Mouse (Mus musculus): ENCODE results near the gene Ttc22.
A peak's percentile ranks its signal among the peaks of the same experiment; 100 is the strongest.

The Ttc22 gene

DNA sequence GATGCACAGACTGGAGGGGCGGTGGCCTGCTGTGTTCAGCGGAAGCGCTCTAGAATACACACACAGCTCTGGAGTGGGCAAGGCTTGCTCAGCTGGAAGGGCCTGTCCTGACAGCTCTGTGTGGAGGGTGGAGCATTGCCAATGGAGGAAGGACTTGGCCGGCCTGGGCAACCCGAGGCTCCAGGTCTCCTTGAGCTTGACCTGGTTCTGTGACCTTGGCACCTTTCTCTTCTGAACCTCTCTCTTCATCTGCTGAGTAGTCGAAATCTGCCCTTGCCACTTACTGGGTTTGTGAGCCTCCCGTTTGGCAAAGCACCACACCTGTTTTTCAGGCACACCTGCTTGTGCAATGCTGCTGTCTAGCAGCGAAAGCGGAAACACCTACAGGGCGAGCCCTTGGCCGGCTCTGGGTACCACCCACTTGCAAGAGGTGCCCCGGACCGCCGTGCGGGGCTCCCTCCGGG, at the start of gene Ttc22:
TSS of gene Ttc22 (plus strand) at position 403 of the 464 bp plus-strand sequence.
- peak in 1 of 2 experiments; percentile 31 for DNase-seq (ENCODE audit: low spot score in 2 of 2)

DNA sequence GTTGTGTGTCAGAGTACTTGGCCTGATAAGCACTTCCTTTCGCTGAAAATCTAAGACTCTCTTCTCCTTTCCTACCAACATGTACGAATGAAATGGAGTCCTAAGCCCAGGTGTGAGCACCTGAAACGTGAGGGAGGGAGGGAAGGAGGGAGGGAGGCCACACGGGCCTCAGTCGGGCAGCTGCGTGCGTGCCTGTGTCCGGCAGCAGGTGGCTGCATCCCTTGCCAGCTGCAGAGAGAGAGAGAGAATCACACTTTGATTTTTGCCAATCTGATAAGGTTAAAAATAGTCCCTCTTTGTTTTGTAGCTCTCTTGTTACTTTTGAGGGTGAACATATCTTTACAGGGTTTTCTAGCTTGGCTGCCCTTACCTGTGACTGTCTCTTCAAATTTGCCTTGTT, 47.2 kb upstream of the Ttc22 start:
- DNase-seq (ENCODE audit: low spot score in 2 of 2): no peak

DNA sequence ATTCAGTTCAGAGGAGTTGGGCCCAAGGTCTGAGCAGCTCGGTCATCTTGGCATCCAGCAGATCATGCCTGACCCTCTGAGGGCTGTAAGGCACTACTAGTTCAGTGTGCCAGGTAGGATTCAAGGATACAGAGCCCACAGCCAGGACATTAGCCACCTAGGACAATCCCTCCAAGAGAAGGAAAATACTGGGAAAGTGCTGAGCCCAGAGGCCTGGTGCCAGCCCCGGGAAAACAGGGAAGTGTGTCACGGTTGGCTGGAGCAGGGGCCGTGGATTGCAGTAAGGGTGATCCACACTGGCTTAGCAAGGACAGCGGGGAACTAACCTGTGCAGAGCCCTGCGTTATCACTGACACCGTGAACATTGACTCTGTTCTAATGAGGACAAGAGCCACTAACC, 44.7 kb upstream of the Ttc22 start:
- DNase-seq (ENCODE audit: low spot score in 2 of 2): no peak

DNA sequence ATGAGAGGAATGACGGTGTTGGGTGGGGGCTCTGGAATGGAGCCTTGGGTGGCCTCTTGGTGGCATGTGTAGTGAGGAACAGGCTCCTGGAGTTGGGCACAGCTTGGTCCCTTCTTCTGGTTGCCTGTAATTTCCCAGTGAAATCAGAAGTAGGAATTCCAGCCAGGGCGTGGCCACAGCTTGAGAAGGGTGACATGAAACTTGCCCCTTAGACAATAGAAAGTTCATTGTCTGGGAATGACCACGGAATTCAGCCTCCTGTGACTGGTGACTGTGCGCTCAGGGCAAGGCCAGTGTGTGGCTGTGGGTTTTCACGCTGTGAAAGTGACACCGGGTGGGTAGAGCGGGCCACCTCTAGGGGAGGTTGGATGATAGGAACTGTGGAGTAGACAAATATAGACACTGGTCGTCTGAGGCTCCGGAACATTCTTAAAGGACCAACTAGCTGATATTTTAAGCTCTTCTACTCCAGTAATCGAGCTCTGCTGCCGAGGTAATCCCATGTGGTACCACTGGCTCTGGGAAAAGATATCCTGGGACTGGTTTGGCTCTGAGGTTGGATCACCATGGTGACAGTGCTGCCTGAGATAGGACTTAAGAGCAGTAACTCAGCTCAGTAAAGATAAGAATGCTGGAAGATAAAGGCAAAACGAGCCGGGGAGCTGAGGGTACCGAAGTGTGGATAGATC, 40.9 kb upstream of the Ttc22 start:
- DNase-seq (ENCODE audit: low spot score in 2 of 2): no peak

DNA sequence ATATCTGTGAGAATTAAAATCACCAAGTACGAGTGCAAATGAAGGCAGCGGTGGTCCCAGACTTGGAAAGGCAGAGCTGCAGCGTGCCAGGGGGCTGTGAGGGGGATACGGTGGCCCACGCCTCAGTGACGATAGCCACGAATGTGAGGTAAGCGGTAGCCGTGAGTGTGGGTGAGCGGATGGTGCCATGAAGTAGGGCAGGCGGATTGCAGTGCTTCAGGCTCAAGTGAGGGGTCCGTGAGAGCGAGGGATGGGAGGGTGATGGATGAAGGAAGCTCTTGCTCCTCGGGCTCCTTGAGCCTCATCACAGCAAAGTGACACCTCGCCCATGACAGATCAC, 40.4 kb upstream of the Ttc22 start:
- DNase-seq (ENCODE audit: low spot score in 2 of 2): no peak

DNA sequence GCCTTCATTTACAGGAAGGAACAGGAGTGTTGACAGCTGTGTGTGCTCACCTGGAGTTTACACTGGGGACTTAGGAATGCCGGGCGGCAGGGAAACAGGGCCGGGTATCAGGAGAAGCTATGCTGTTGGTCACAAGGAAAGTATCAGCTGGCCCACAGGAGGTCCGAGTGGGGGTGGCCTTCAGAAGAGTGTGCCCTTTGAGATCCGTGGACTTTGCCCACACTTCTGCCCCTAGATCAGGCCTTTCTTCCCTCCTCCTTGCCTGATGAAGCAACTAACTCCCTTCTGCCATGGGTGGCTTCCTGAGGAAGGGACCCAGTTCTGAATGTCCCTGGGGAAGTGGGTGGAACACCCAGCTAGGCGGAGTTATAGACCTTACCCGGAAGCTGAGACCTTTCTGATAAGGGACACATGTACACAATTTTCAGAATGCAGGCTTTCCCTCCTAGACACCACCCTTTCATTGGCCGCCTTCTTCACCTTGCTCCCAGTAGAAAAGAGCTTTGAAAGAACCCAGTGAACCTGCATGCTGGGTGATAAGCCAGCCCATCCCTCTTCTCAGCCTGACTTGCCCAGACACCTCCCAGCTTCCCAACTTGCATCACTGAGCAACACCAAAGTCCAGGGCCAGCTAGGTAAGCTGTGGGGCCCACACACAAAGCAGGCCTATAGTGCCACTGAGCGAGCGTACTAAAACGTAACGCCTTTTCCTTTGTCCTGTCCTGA, 39.6 kb upstream of the Ttc22 start:
- DNase-seq (ENCODE audit: low spot score in 2 of 2): no peak

DNA sequence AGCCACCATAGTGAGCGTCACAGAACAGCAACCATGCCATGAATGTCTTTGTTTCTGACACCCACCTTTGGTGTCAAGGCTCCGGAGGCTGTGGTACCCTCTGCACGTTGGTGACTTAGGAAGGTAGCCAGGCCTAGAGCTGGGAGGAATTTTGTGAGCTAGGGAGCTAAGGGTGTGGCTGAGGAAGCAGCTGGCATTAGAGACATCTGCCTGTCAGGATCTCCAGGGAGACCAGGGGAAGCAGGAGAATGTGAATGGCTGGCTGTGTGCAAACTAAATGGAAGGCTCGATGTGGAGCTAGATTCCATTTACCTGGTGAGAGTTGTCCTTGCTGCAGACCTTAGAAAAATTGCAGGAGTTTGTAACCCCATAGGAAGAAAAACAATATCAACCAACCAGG, 37.6 kb upstream of the Ttc22 start:
- no peak for DNase-seq (ENCODE audit: low spot score in 2 of 2)

DNA sequence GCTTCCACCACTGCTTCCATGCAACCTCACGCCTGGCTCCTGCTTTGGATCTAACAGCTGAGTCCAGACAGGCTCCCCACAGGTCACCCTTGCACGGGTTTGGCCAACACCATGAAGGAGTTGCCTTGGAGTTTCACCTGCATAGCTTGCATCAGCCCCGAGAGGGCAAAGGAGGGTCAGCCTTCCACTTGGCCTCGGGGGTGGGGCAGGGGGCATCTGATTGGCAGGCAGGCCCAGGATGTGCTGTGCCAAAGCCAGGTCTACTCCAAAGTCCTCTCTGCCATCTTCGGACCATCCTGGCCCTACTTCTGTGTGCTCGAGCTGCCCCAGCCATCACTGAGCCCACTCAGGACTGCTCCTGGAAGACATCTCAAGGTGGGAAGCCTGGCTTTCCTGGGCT, 35.2 kb upstream of the Ttc22 start:
- no peak for DNase-seq (ENCODE audit: low spot score in 2 of 2)

DNA sequence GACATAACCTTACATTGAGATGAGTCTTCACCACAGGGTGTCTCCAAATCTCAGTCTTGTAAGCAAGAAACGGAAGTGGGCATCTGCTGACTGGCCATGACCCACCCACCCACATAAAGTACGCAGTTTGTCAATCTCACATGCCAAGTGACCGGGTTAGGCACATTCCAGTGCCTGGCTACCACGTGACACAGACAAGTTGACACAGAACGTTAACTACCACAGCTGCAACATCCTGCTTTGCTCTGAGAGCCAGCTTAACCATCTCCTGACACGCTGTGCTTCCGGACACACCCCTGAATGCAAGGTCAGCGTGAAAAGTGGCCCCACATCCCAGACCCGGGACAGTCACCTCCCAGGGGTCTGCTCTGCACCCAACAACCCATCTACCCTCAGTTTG, 32.1 kb upstream of the Ttc22 start:
- no peak for DNase-seq (ENCODE audit: low spot score in 2 of 2)

DNA sequence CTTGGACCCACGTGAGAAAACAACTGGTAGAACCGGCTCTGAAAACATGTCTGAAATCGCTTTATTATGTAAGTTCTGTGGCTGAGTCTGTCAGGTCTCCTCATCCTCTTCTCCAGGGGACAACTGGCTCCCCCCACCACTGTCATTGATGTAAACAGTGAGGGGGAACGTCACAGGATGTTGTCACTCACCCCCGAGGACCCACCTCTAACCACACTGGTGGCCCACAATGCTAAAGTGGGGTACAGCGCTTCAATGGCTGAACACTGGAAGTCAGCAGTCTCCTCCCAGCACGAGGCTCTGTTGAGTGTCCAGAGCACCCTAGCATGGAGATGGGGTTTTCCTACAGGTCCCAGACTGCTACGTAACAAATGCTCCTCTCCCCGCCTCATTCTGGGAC, 31.4 kb upstream of the Ttc22 start:
- no peak for DNase-seq (ENCODE audit: low spot score in 2 of 2)

DNA sequence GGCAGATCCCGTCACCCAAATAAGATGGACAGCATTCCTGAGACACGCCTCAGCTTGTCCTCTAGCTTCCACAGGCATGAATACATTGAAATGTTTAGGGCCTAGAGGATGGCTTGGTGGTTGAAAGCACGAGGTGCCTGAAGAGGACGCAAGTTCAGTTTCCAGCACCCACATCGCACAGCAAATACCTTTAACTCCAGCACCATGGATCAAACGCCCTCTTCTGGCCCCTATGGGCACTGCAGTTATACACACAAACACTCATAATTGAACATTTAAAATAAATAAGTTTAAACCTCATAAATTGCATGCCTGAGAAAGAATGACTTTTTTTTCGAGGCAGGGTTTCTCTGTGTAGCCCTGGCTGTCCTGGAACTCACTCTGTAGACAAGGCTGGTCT, 28.6 kb upstream of the Ttc22 start:
- DNase-seq (ENCODE audit: low spot score in 2 of 2): no peak

DNA sequence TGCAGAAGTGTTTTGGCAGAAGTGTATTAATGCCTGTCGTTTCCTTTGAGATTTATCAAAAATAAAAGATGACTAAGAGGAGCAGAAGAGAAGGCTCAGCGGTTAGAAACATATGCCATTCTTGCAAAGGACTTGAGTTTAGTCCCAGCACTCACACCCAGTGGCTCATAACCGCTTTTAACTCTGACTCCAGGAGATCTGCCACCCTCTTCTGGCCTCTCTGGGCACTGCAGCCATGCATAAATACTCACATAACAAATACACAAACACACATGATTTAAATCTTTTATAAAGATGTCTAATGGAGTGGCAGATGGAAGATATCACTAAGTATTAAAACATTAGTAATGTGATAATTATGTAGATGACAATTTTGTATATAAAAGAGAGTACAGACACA, 26.0 kb upstream of the Ttc22 start:
- no peak for DNase-seq (ENCODE audit: low spot score in 2 of 2)

DNA sequence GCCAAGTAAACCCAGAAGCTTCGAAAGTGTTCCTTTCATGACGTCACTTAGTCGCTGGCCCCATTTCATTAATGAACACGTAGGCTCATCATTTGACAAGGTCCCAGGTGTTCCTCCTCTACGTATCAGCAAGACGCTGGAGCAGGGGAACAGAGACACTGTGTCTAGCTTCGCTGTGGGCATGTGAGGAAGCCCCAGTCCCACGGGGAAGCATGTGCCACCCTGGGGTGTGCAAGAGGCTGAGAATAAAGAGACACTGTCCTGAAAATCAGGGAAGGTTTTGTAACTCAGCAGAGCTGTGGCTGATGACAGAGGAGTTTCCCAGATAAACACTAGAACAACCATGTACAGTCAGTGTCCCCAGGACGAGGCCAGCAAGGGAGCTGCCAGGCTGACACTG, 25.2 kb upstream of the Ttc22 start:
- no peak for DNase-seq (ENCODE audit: low spot score in 2 of 2)

DNA sequence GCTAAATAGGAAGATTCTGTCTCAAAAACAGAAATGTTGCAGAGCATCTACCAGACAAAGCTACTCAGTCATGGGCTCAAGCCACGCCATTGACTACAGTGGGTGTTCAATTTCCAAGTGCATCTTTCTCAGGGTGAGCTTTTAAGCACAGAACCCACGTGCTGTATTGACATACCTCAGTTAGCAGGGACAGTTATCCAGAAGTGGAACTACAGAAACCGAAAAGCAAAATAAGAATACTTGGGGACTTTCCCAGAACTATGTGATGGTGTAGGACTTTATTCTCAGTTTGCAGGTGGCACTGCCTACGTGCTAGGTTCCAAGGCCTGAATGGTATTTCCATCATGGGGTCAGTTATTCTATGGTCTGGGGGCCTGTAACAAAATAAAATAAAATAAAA, 24.5 kb upstream of the Ttc22 start:
- DNase-seq (ENCODE audit: low spot score in 2 of 2): no peak

DNA sequence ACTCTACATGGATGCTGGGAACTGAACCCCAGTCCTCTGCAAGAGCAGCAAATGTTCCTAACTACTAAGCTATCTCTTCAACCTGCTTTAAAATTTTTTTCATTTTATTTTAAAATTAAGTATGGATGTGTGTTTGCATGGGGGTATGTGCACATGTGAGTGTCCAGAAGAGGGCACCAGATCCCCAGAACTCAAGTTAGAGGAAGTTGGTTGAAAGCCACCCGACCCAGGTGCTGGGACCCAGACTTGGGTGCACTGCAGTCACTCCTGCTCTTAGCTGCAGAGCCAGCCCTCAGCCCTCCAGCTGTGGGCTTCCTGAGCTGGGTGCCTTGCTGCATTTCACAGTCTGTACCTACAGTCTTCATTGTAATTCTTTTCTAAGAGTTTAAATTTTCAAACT, 22.8 kb upstream of the Ttc22 start:
- DNase-seq (ENCODE audit: low spot score in 2 of 2): no peak

DNA sequence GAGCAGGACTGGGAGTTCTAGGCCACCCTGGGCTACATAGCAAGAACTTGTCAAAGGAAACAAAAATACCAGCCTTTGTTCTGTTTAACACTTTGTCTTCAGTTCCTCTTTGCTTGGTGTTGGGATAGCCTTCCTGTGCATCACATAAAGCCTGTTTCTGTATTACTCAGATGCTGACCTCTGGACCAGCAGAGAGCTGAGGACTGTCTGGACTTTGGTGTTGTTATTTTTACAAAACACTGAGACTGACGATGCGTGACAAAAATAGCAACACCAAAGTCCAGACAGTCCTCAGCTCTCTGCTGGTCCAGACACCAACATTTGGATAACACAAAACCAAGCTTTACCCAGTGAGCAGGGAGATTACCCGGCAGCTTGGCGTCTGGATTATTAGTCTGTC, 21.5 kb upstream of the Ttc22 start:
- DNase-seq (ENCODE audit: low spot score in 2 of 2): no peak

DNA sequence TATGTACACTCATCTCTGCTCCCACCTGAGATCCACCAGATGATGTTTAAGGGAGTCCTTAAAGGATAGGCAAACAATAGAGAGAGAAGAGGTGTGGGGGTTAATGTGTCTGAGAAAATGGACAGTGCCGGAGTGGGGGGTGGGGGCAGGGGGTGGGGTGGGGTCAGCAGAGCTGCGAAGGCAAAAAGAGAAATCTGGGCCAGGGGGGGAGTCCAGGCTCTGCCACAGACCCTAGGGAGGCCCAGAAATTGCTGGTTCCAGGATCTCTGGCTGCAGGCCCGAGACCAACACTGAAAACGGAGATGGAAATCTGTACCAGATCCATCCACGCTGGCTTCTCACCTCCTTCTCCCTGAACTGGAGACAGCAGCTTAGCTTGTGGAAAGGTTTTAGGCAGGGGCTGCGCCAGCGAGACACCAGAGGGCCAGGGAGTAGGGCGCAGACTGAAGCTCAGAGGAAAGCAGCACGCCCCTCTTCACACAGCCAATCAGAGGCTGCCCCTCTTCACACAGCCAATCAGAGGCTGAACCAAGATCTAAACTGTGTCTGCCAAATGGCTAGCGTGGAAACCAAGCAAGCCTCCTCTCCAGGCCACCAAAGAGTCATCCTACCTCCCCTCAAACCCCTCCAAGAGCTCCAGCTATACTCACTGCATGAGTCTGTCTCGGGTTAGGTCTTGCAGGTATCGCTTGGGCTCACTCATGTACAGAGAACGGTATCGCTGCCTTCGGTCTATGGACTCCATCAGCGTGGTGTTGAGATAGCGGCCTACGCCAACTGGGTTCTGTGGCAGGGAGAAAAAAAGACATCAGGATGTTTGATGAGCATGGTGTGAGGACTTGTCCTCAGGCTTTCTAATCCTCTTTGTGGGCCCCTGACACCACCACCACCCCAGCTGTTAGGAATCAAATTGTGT, 15.3 kb upstream of the Ttc22 start:
- no peak for DNase-seq (ENCODE audit: low spot score in 2 of 2)

DNA sequence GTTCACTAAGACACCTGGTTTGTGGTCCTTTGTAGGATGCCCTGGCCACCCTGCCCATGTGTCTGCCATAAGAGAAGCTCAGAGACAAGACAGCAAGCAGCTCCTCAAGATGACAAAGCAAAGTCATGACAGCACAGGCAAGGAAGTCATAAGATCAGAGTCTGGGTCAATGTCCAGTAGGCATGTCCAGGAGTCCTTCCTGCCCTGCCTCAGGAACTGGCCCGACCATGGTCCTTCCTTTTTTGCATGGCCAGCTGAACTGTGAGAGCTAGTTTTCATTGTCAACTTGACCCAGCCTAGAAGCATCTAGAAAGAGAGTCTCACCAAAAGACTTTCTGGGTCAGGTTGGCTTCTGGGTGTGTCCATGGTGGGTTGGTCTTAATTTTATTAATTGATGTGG, 14.3 kb upstream of the Ttc22 start:
- no peak for DNase-seq (ENCODE audit: low spot score in 2 of 2)

DNA sequence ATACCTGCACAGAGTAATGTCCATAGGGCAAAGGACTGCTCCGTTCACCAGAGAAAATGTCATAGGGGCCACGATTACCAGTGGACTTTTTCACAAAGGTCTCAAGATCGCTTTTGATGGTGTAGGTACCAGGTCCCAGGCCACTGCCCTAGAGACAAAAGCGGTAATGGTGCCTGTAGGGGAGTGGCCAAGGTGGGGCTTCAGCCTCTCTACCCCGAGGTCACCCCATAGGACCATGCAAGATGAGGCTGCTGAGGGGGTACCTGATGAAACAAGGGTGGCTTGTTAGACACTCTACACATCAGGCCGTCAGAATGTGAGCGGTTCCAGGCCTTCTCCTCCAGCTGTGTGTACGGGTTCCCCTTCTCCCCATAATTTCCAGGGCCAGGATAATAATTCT, 9.1 kb upstream of the Ttc22 start:
- DNase-seq (ENCODE audit: low spot score in 2 of 2): no peak

DNA sequence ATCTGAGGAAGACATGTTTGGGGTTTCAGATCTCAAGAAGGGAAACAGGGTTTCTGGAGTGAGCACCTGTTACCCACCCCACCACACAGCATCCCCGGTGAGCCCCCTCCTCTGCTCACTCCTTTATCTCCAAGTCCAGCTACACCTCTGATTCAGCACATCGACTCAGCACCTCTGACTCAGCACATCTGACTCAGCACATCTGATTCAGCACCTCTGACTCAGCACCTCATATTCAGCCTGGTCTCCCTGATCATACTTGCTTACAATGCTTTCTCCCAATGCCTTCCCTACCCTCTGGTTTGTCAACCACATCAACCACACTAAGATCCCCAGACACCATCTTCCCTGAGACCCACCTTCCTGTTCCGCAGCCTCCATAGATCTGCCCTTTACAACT, 8.7 kb upstream of the Ttc22 start:
- DNase-seq (ENCODE audit: low spot score in 2 of 2): no peak

DNA sequence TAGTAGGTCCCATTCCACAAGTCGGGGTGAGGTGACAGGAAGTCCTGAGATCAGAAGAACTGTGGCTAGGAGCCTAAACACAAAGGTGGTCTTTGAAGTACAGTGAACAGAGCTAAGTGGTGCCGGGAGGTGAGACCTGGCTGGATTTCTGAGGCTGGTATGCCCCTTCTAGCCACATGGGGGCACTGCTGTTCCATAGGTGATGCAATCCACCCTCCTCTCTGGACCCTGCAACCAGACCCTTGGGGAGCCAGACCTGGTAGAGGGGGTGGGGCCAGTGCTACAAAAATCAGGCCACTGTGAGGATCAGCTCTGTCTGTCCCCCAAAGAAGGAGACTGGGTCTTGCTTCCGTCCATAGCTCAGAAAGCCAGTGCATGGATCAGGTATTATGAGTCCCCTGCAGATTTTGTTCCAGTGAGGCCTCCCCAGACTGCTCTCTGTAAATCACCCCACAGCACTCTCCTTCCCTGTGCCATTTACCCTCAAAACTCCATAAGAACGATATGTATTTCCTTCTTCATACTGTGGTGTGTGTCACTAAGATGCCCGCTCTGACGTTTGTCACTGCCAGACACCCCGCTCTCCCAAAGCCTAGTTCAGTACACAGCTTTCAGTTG, 7.9 kb upstream of the Ttc22 start:
- peak; percentile 36 to 78 for DNase-seq (ENCODE audit: low spot score in 2 of 2)

DNA sequence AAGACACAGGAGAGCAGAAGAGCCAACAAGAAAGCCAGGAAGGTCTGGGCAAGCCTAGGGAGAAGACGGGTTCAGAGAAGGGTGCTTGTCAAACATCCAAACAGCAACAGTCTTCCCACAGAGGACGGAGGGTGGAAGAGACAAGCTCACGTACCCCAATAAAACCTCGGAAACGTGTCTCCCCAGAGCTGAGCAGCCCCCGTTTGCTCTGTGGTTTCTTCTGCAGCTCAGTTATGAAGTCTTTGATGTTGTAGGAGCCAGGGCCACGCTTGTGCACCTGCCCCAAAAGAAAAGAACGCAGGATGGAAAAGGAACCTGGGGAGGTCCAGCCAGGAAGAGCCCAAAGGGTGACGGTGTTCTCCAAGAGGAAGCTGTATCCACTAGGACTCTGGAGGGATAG, 7.4 kb upstream of the Ttc22 start:
- no peak for DNase-seq (ENCODE audit: low spot score in 2 of 2)

Measured in urinary bladder, postnatal 4 days (tissue).